Mouse (Mus musculus): ENCODE measurements around the gene Ttc32. TPM values are rescaled to one million over a fixed set of nuclear protein-coding genes. Genes with fewer than 3 reads are reported as not detected.
"Not testable (repeated sequence)": the region's sequence is repeated elsewhere in the genome, so short reads cannot be mapped to it uniquely, and the experiment has no call there.

The Ttc32 gene
- polyA plus RNA-seq, 1 experiment from 2014 or later: 16.6 TPM

- Histone ChIP-seq H3K27ac (no peak overlapping the region), H3K9ac (no peak overlapping the region), H3K9me3 (no peaks in the 10 kb centered on the region), H3K36me3 (peaks cover 19% of the 10 kb centered on the region), H3K27me3 (no peaks in the 10 kb centered on the region), H3K4me2 (no peak overlapping the region), H3K4me3 (no peak overlapping the region), H3K4me1 (no peaks in the 10 kb centered on the region)
- ATAC-seq (ENCODE audit: insufficient number of reproducible peaks, low FRiP score, low TSS enrichment, low read depth): no peak
- WGBS: 90% methylated on average over 13 of the region's 13 CpGs
Observed at GRCm38 (mm10) chr12:9024736-9025135, 5.1 kb upstream of the Ttc32 start.

- Histone ChIP-seq H3K9ac (no peak overlapping the region), H3K4me2 (no peak overlapping the region), H3K27me3 (no peaks in the 10 kb centered on the region), H3K4me1 (no peaks in the 10 kb centered on the region), H3K4me3 (no peak overlapping the region), H3K36me3 (peaks cover 15% of the 10 kb centered on the region), H3K27ac (no peak overlapping the region), H3K9me3 (no peaks in the 10 kb centered on the region)
- no peak for ATAC-seq (ENCODE audit: insufficient number of reproducible peaks, low FRiP score, low TSS enrichment, low read depth)
Observed at GRCm38 (mm10) chr12:9026843-9027242, 3.0 kb upstream of the Ttc32 start.

GRCm38 (mm10) chr12:9028816-9029215 lies 981 bp upstream of the Ttc32 start:
- H3K9me3 ChIP-seq; H3K9ac ChIP-seq; H3K27ac ChIP-seq; H3K4me1 ChIP-seq; ATAC-seq (ENCODE audit: insufficient number of reproducible peaks, low FRiP score, low TSS enrichment, low read depth); H3K4me3 ChIP-seq; H3K27me3 ChIP-seq; H3K4me2 ChIP-seq: not testable (repeated sequence)
- WGBS: 87% methylated on average over 7 of the region's 7 CpGs
- H3K36me3 ChIP-seq: peaks cover 15% of the 10 kb centered on the region

- Histone ChIP-seq H3K4me3 (peak overlapping the region; percentile 70), H3K9ac (no peak overlapping the region), H3K4me1 (no peaks in the 10 kb centered on the region), H3K27ac (peak overlapping the region; percentile 99), H3K27me3 (no peaks in the 10 kb centered on the region), H3K9me3 (no peaks in the 10 kb centered on the region), H3K36me3 (peaks cover 15% of the 10 kb centered on the region), H3K4me2 (peak overlapping the region; percentile 57)
- WGBS: 56% methylated on average over 4 of the region's 4 CpGs
- ATAC-seq (ENCODE audit: insufficient number of reproducible peaks, low FRiP score, low TSS enrichment, low read depth): no peak
Observed at GRCm38 (mm10) chr12:9029506-9029887, 300 bp upstream of the Ttc32 start.

DNA sequence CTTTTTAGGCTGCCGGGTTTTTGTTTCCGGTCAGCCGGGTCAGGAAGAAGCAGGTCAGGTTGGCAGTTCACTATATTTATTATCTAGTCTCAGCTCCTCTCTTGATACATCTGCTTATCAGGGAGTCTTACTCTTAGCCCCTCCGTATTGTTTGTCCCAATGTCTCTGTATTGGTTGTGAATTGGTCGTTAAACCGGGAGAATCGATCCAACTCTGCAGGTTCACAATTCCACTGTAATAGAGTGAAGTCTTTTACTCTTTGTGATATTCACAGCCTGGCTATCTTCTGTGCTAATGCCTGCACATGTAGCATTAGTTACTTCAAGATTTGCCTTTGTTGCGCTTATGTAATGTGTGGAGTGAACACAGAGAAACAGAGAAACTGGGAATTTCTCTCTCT lies 1.4 kb downstream of the Ttc32 start:
- H3K27ac ChIP-seq: no peak overlapping the region
- H3K4me2 ChIP-seq: peak overlapping the region; percentile 57
- H3K36me3 ChIP-seq: peaks cover 11% of the 10 kb centered on the region
- H3K4me1 ChIP-seq: no peaks in the 10 kb centered on the region
- no peak overlapping the region for H3K9ac ChIP-seq
- H3K27me3 ChIP-seq: no peaks in the 10 kb centered on the region
- H3K4me3 ChIP-seq: peak overlapping the region; percentile 70
- WGBS: 59% methylated on average over 8 of the region's 8 CpGs
- no peak for ATAC-seq (ENCODE audit: insufficient number of reproducible peaks, low FRiP score, low TSS enrichment, low read depth)
- no peaks in the 10 kb centered on the region for H3K9me3 ChIP-seq

DNA sequence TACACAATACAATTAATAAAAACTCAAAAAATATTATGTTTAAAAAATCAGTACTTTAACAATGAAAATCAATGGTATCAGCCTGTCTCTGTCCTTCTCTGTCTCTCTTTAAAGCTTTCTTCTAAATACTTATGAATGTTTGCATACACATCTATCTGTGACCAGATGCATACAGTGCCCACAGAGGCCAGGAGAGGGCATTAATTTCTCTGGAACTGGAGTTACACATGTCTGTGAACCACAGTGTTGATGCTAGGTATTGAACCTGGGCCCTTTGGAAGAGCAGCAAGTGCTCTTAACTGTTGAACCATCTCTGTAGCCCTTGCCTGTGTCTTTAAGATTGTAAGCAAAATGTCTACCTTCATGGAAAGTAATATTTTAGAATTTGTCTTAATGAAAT lies 3.3 kb downstream of the Ttc32 start:
- Histone ChIP-seq H3K27ac (no peak overlapping the region), H3K4me3 (no peak overlapping the region), H3K36me3 (peaks cover 1% of the 10 kb centered on the region; the same call in 1 of the 2 replicates), H3K9ac (no peak overlapping the region), H3K9me3 (no peaks in the 10 kb centered on the region), H3K4me2 (no peak overlapping the region), H3K27me3 (no peaks in the 10 kb centered on the region), H3K4me1 (no peaks in the 10 kb centered on the region)
- no peak for ATAC-seq (ENCODE audit: insufficient number of reproducible peaks, low FRiP score, low TSS enrichment, low read depth)

GRCm38 (mm10) chr12:9036409-9036808 lies 6.6 kb downstream of the Ttc32 start:
- no peaks in the 10 kb centered on the region for H3K27me3 ChIP-seq
- ATAC-seq (ENCODE audit: insufficient number of reproducible peaks, low FRiP score, low TSS enrichment, low read depth): no peak
- H3K9ac ChIP-seq: no peak overlapping the region
- no peak overlapping the region for H3K27ac ChIP-seq
- no peaks in the 10 kb centered on the region for H3K9me3 ChIP-seq
- WGBS: 73% methylated on average over 9 of the region's 9 CpGs
- H3K4me1 ChIP-seq: peaks cover 2% of the 10 kb centered on the region; the same call in 1 of the 2 replicates
- H3K4me2 ChIP-seq: no peak overlapping the region
- H3K4me3 ChIP-seq: no peak overlapping the region
- no peaks in the 10 kb centered on the region for H3K36me3 ChIP-seq

DNA sequence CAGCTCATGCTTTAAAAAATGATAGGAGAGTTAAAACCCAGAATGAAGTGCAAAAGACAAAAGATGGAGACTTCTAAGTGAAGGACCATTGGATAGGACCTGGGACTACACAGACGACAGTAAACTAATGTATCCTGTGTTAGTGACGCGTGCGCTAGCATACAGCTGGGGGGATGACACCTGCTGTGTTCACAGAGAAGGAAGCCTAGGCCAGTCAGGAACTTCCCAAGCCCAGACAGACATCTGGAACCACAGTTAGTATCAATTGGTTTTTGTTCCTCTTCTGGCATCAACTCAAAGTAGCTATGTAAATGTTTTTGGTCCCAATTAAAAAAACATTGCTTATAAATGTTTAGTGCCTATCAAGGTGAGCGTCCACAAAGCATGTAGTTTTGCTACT lies 10.4 kb downstream of the Ttc32 start:
- no peak overlapping the region for H3K9ac ChIP-seq
- H3K4me3 ChIP-seq: no peak overlapping the region
- WGBS: 45% methylated on average over 5 of the region's 5 CpGs
- no peak overlapping the region for H3K4me2 ChIP-seq
- no peak overlapping the region for H3K27ac ChIP-seq
- H3K9me3 ChIP-seq: no peaks in the 10 kb centered on the region
- ATAC-seq (ENCODE audit: insufficient number of reproducible peaks, low FRiP score, low TSS enrichment, low read depth): no peak
- no peaks in the 10 kb centered on the region for H3K27me3 ChIP-seq
- no peaks in the 10 kb centered on the region; the same call in 1 of the 2 replicates for H3K36me3 ChIP-seq
- H3K4me1 ChIP-seq: peaks cover 2% of the 10 kb centered on the region; the same call in 1 of the 2 replicates

- no peak overlapping the region for H3K4me3 ChIP-seq
- no peak for ATAC-seq (ENCODE audit: insufficient number of reproducible peaks, low FRiP score, low TSS enrichment, low read depth)
Observed at GRCm38 (mm10) chr12:9040686-9041085, 10.9 kb downstream of the Ttc32 start.

DNA sequence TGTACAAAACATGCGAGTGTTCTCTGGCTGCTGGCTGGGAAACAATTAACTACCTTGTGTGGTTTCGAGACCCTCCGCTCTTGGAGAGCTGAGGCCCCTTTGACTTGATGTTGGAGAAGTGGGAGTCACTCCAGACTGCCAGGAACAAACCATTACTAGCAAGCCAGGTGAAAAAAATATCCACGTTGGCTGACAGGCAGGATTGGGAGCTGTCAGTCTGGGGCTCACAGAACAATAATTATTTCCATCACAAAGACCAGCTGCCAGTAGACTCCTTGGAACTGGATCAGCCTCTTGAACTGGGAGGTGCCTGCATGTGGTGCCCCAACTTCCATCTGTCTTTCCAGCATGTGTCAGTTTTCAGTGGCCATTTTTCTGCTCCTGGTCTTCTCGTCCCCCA lies 12.5 kb downstream of the Ttc32 start:
- no peaks in the 10 kb centered on the region; the same call in 1 of the 2 replicates for H3K36me3 ChIP-seq
- no peaks in the 10 kb centered on the region for H3K27me3 ChIP-seq
- no peak overlapping the region for H3K27ac ChIP-seq
- H3K4me3 ChIP-seq: no peak overlapping the region
- H3K9me3 ChIP-seq: no peaks in the 10 kb centered on the region
- peaks cover 2% of the 10 kb centered on the region; the same call in 1 of the 2 replicates for H3K4me1 ChIP-seq
- no peak overlapping the region for H3K9ac ChIP-seq
- ATAC-seq (ENCODE audit: insufficient number of reproducible peaks, low FRiP score, low TSS enrichment, low read depth): no peak
- WGBS: 68% methylated on average over 5 of the region's 5 CpGs
- no peak overlapping the region for H3K4me2 ChIP-seq

More at GRCm38 (mm10) chr12:9040686-9041085, 10.9 kb downstream of the Ttc32 start:
- peaks cover 2% of the 10 kb centered on the region; the same call in 1 of the 2 replicates for H3K4me1 ChIP-seq
- no peaks in the 10 kb centered on the region for H3K27me3 ChIP-seq
- H3K9ac ChIP-seq: no peak overlapping the region
- H3K9me3 ChIP-seq: no peaks in the 10 kb centered on the region
- 47% methylated on average over 7 of the region's 7 CpGs for WGBS
- H3K4me2 ChIP-seq: no peak overlapping the region
- H3K36me3 ChIP-seq: no peaks in the 10 kb centered on the region; the same call in 1 of the 2 replicates
- H3K27ac ChIP-seq: no peak overlapping the region

- Histone ChIP-seq H3K4me2 (no peak overlapping the region), H3K4me3 (no peak overlapping the region), H3K27me3 (no peaks in the 10 kb centered on the region), H3K36me3 (no peaks in the 10 kb centered on the region; the same call in 1 of the 2 replicates), H3K27ac (no peak overlapping the region), H3K9me3 (no peaks in the 10 kb centered on the region), H3K4me1 (peaks cover 5% of the 10 kb centered on the region), H3K9ac (no peak overlapping the region)
- WGBS: 90% methylated on average over 3 of the region's 3 CpGs
- no peak for ATAC-seq (ENCODE audit: insufficient number of reproducible peaks, low FRiP score, low TSS enrichment, low read depth)
Observed at GRCm38 (mm10) chr12:9042759-9043158, 13.0 kb downstream of the Ttc32 start.

GRCm38 (mm10) chr12:9044666-9045065 lies 14.9 kb downstream of the Ttc32 start:
- H3K4me3 ChIP-seq: no peak overlapping the region

GRCm38 (mm10) chr12:9046674-9047073 lies 16.9 kb downstream of the Ttc32 start:
- peaks cover 12% of the 10 kb centered on the region for H3K4me1 ChIP-seq
- no peak overlapping the region for H3K9ac ChIP-seq
- H3K9me3 ChIP-seq: no peaks in the 10 kb centered on the region
- 52% methylated on average over 4 of the region's 4 CpGs for WGBS
- H3K4me2 ChIP-seq: no peak overlapping the region
- H3K27ac ChIP-seq: no peak overlapping the region
- no peaks in the 10 kb centered on the region for H3K27me3 ChIP-seq
- no peaks in the 10 kb centered on the region; the same call in 1 of the 2 replicates for H3K36me3 ChIP-seq
- peak; percentile 28; the same call in 1 of the 2 replicates for ATAC-seq (ENCODE audit: insufficient number of reproducible peaks, low FRiP score, low TSS enrichment, low read depth)
- H3K4me3 ChIP-seq: no peak overlapping the region

More at GRCm38 (mm10) chr12:9044666-9045065, 14.9 kb downstream of the Ttc32 start:
- WGBS: 93% methylated on average over 7 of the region's 7 CpGs
- ATAC-seq (ENCODE audit: insufficient number of reproducible peaks, low FRiP score, low TSS enrichment, low read depth): no peak
- Histone ChIP-seq H3K9me3 (no peaks in the 10 kb centered on the region), H3K4me2 (no peak overlapping the region), H3K27ac (no peak overlapping the region), H3K27me3 (no peaks in the 10 kb centered on the region), H3K36me3 (no peaks in the 10 kb centered on the region; the same call in 1 of the 2 replicates), H3K4me1 (peaks cover 10% of the 10 kb centered on the region), H3K9ac (no peak overlapping the region)

Data from limb, embryonic 15.5 days (tissue).